Mouse (Mus musculus) CD4-positive, CD25-positive, alpha-beta regulatory T cell, adult 4 months (primary cell): ENCODE data around the gene Dytn. TPM values are rescaled to one million over a fixed set of nuclear protein-coding genes. Genes with fewer than 3 reads are reported as not detected.
"Not testable (repeated sequence)": the region's sequence is repeated elsewhere in the genome, so short reads cannot be mapped to it uniquely, and the experiment has no call there.

Source experiments
- ATAC-seq: one replicate; pipeline ENCODE4 v1.8.0; 2017
- polyA plus RNA-seq, 2 experiments: library from polyadenylated mRNA; unstranded; fragments of 100-300 nt; shearing (Covaris generic); gene quantifications; one replicate each; pipeline ENCODE4 v1.2.1; 2017

The Dytn gene
- not detected for polyA plus RNA-seq

GRCm38 (mm10) chr1:63686827-63687226 lies at the start of gene Dytn:
Gene Dytn (minus strand): TSS chr1:63686927.
- ATAC-seq, result no peak

GRCm38 (mm10) chr1:63730240-63730771 lies 43.6 kb upstream of the Dytn start, which contains the start of the genes Mdh1b and Fastkd2:
Gene Mdh1b (minus strand): TSS chr1:63730318.
Gene Fastkd2 (plus strand): TSS chr1:63730614.
- peak; percentile 99 for ATAC-seq

DNA sequence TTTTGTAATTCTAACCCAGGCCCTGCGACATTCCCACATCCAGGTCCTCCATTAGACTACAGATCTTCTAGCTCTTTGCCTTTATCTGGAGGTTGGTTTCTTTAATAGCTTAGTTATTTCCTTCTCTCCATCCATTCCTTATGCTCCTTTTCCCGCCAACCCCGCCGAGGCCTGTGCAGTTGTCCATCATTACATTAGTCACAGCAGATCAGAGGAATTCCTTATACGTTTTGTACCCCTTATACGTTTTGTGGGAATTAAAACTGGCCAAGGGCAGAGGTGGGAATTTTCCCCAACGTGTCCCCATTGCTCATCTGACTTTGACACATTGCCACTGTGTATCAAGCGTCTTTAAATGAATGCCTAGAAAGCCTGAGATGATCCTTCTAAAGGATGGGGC lies 43.1 kb upstream of the Dytn start:
- ATAC-seq, result no peak

DNA sequence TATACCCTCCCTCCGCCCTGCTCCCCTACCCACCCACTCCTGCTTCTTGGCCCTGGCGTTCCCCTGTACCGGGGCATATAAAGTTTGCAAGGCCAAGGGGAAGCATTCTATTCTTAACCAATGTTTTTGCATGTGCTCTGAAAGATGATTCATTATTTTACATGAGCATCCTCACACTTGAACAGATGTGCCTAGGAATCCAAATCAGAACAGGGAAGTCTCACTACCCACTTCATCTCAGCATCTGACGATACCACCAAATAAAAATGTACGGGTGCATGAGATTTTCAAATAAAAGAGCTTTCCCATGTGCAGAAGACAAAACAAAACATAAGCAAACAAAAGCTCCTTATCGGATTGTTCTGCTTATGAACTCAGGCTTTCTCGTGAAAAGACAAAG lies 33.4 kb upstream of the Dytn start:
- ATAC-seq, result no peak

- no peak for ATAC-seq
These were observed 22.1 kb upstream of the Dytn start for GRCm38 (mm10) chr1:63708876-63709275.

DNA sequence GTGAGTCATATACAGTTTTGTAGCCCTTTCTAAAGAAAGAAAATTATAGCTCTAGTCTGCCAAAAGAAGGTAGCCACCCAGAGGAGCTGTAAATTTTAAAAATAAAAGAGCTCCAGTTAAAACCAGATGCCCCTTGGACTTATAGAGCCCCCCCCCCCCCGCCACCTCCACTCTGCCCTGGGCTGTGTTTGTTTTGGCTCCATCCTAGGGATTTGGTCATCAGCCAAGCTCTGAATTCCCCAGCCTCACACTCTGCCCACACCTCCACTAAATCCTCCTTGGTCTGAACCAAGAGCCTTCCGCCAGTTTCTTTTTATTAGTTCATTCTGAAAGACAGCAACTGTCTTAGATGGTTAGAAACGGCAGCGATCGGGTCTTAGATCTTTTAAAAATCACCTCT lies 19.0 kb upstream of the Dytn start:
- ATAC-seq, result no peak

GRCm38 (mm10) chr1:63696861-63697260 lies 10.1 kb upstream of the Dytn start:
- ATAC-seq, result no peak

DNA sequence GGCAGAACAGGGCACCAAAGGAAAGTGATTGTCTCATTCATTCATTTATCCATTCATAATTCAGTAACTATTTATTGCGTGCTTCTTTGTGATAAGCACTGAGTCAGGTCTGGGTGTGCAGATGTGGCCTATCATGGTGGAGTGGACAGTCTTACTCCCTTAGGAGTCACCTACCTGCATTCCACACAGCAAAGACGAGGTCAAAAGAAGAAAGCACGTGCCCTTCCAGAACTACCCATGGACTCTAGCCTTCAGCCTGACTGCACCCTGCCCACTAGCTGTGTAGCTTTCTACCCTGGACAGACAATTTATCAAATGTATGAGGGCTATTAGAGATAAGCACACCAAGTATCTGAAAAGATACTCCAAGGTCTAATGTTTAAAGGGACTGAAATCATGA lies 10.8 kb downstream of the Dytn start:
- no peak for ATAC-seq

DNA sequence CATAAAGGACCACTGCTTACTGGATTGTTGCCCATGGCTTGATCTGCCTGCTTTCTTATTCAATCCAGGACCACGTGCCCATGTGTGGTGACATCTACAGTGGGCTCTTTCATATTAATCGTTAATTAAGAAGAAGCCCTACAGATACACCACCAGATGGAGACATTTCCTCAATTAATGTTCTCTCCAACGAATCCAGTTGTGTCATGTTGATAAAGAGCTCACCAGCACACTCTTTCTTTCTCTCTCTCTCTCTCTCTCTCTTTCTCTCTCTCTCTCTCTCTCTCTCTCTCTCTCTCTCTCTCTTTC lies 17.9 kb downstream of the Dytn start:
- no peak for ATAC-seq

GRCm38 (mm10) chr1:63667949-63668851 lies 18.5 kb downstream of the Dytn start:
- no peak for ATAC-seq

DNA sequence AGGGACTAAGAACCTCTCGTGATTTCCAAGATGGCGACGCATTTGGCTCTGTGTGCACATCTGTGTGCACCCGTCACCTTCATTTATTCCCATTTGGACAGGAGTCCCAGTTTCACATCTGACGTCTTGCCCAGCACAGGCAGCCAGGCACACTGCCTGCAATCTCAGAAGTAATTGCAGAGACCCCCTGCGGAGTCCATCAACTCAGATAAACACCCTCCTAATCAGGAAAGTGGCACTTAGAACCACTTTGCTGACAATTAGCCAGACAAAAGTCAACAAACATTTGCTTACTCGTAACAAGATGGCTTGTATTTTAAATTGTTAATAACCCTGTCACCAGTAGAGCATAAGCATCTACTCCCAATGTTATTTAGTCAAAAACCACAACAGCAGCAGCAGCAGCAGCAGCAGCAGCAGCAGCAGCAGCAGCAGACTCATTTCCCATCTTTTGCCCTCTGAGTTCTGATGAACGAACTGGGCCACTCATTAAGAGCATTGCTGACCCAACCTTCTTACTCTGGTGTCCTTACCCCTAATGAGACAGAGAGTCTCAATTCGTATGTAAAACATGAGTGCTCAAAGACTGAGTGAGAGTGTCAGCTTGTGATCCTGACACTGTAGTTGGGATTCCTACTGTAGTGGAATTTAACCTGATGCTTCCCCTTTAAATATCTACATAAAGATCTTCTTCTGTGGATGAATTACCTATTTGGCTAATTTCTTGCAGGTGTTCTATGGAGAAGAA lies 19.4 kb downstream of the Dytn start:
- ATAC-seq, result no peak

DNA sequence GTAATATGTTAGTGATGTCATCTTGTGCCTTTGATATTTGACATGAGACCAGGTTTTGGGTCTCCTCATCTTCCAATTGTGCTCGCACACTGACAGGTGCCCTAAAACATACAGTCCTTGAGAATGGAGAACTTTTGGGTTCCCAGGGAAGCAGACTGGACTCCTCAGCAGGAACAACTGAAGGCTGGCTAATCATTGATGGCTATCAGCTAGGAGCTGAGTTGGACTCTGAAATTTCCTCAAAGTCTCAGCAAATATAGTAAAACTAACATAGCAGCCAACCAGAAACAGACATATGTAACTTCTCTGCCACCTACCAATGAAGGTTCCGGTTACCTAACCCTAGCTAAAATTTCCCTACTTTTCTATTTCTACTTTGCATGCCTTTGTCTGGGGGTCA lies 20.6 kb downstream of the Dytn start:
- no peak for ATAC-seq

GRCm38 (mm10) chr1:63659591-63659990 lies 27.1 kb downstream of the Dytn start:
- ATAC-seq, result peak; percentile 75

GRCm38 (mm10) chr1:63658016-63658415 lies 28.7 kb downstream of the Dytn start:
- ATAC-seq, result peak; percentile 70

GRCm38 (mm10) chr1:63639921-63640320 lies 46.8 kb downstream of the Dytn start:
- ATAC-seq, result no peak

DNA sequence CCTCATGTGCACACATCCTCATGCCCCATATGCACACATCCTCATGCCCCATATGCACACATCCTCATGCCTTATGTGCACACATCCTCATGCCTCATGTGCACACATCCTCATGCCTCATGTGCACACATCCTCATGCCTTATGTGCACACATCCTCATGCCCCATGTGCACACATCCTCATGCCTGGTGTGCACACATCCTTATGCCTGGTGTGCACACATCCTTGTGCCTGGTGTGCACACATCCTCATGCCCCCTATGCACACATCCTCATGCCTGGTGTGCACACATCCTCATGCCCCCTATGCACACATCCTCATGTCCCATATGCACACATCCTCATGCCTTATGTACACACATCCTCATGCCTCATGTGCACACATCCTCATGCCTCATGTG lies 56.3 kb downstream of the Dytn start:
- ATAC-seq, result not testable (repeated sequence)

DNA sequence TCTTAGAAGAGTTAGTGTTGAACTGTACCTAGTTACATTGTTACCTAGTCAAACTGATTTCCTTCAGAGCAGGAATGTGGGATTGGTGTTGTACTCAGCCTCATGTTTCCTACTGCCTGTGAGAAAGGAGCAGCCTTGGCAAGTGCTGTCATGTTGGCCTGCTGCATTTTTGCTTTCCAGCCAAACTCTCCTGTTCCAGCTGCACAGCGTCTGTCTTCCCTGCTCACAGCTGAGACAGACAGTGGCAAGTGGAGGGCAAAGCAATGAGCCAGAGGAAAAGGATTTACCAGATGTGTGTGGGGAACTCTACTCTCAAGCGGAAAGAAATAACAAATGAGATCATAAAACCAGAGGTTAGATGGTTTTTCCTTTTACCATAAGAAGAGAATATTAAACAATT lies 58.5 kb downstream of the Dytn start:
- no peak for ATAC-seq

DNA sequence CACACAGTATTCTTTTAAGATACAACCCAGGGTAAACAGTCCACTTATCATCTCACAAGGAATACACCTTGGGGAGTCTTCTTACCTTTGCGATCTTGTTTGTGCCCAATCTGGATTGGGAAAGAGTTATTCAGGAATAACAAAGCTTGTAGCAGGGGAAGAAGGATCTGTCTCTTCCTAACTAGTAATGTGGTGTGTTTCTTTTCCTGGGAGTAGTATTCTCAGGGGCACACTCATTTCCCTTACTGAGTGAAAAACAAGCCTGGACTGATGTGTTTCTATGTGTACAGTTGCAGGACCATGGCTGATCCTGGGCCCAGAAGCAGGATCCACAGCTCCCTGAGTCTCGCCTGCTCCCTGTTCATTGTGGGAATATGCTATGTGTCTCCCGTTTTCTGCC lies 71.1 kb downstream of the Dytn start, which contains the start of gene Gm39653:
TSS of gene Gm39653 (plus strand) at position 301 of the 400 bp plus-strand sequence.
- no peak for ATAC-seq

DNA sequence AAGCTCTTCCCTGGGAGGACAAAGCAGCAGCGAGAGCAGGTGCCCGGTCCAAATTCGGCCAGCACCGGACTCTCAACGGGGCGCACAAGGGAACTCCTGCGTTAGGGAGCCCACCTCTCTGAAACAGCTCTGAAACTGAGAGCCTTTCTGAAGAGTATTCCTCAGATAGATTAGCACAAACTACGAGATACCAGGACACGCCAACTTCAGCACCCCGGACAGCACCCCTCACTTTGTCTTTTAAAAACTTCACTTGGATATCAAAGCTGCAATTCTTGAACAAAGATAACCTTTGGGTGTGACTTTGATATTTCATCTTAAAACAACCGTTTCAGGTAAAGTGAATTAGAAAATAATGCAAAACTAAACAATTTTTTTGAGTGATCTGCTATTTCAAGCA lies 72.1 kb downstream of the Dytn start:
- no peak for ATAC-seq

DNA sequence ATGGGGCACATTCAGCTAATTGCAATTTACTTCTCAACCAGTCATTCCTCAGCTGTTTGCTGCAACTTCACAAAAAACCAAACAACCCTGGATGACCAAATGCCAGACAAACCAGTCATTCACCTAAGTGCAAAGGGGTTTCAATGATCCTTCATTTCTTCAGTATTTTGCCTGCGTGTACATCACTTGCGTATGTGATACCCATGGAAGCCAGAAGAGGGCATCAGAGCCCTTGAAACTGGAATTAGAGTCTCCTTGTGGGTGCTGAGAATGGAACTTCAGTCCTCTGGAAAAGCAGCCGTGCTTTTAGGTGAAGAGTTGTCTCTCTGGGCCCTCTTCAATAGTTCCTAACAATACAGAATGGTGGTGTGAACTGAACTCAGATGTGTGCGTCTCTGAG lies 77.1 kb downstream of the Dytn start:
- no peak for ATAC-seq

- ATAC-seq, result no peak
These were observed 82.7 kb downstream of the Dytn start for GRCm38 (mm10) chr1:63603870-63604500.

DNA sequence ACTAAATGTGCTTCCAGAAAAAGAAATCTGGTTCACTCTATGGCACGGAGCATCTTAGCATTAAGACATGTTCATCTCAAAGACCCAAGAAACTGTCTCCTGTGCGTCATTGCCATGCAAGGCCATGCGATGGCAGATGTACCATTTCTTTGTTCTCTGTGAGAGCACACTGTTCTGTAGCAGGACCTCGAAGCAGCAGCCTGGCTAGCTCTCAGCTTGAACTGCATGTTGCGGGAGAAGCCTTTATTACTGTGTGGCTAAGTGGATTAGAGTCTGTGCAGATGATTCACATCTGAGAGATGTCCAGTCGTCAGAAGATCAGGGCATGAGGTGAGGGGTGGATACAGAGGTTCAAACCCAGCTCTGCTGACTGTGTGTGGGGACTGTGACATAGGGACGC lies 99.9 kb downstream of the Dytn start:
- ATAC-seq, result no peak

GRCm38 (mm10) chr1:63579153-63579552 lies 107.6 kb downstream of the Dytn start:
- no peak for ATAC-seq
